Mouse (Mus musculus): ENCODE results near the gene Fam57b.

- TF ChIP-seq E2F4 (IDR thresholded peaks at IDR 0.05; ENCODE audit: insufficient read depth) (no peak), POLR2AphosphoS2 (IDR thresholded peaks at IDR 0.05; ENCODE audit: insufficient read length, low read depth) (no peak)
Observed at GRCm38 (mm10) chr7:126758539-126758938, 38.9 kb upstream of the Fam57b start.

Data from myocyte (in vitro differentiated cells).